Mouse (Mus musculus) large intestine, adult 2 months (tissue): ENCODE results near the gene Ajm1. TPM values are rescaled to one million over a fixed set of nuclear protein-coding genes. Genes with fewer than 3 reads are reported as not detected.

ENCODE experiments used
- DNase-seq: peaks from one replicate; pipeline ENCODE4 v3.0.0-alpha.2; 2012; ENCODE audit warnings: low read depth, low spot score
- WGBS: fragments of 180-500 bp; shearing (Covaris S2); methylation state at CpG from one replicate; pipeline ENCODE4 v1.1.7; 2018; 5-methylcytosine and 5-hydroxymethylcytosine counted together
- polyA plus RNA-seq: library from polyadenylated mRNA; depleted of rRNA; stranded (reverse); fragments of >200 nt; gene quantifications from 2 replicates; pipeline ENCODE4 v1.2.3, GENCODE M21; 2012; rRNA removed

Ajm1 gene
- polyA plus RNA-seq, result 0.43 and 0.69 TPM in 2 replicates

DNA sequence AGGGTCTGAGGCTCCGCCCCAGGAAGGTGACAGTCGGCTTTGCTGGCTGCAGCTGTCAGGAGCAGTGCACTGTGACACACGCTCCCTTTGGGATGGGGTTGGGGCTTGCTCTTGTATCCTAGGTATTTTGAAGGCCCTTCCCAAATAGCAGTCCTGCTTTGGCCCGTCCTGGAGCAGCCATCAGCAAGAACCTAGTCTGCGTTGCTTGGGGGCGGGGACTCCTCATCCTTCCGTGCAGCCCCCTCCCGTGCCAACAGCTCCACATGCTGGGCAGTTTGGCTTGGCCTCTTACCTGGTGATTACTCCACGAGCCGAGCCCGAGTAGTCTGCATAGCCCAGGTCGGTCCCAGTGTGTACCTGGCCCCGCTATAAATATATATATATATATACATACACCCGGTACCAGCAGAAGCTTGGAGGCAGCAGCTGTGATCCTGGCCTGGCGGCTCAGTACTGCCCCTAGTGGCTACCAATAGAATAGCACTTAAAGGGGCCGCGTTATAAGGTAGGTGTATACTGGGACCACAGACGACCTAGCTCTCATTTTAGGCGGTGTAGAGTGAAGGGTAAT, at the start of gene Ajm1:
TSS of gene Ajm1 (minus strand) at position 464 of the 571 bp plus-strand sequence.
- DNase-seq, result no peak
- WGBS, result 4% methylated on average over 19 of the region's 19 CpGs

DNA sequence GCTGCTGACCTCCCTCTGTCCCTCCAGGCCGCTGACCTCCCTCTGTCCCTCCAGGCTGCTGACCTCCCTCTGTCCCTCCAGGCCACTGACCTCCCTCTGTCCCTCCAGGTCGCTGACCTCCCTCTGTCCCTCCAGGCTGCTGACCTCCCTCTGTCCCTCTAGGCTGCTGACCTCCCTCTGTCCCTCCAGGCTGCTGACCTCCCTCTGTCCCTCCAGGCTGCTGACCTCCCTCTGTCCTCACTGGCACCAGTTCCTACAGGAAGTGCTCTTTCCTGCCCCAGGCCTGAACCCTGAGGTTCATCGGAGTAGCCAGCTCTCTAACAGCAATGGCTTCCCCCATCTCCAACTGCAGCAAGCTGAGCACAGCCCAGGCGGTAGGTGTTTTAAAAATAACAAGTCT, 47.2 kb upstream of the Ajm1 start:
- 45% methylated on average over 4 of the region's 4 CpGs for WGBS
- no peak for DNase-seq

DNA sequence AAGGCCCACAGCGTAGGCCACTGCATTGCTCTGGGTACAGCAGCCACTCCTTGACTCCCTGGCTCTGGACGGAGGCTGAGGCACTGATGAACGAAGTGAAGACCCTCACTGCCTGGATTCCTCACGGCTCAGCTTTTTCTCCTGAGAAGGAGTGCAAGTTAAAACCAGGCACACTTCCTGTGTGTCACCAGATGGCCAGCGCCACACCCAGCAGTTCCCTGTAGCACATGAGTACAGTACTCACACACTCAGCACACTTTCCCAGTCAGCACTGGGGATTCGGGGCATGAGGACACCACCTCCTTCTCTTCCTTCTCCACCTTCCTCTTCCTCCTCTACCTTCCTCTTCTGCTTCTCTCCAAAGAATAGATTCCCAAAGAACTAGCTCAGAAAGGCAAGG, 46.3 kb upstream of the Ajm1 start, which contains the start of gene Fcna:
TSS of gene Fcna (minus strand) at position 220 of the 400 bp plus-strand sequence.
- DNase-seq, result no peak
- 54% methylated on average over 6 of the region's 6 CpGs for WGBS

DNA sequence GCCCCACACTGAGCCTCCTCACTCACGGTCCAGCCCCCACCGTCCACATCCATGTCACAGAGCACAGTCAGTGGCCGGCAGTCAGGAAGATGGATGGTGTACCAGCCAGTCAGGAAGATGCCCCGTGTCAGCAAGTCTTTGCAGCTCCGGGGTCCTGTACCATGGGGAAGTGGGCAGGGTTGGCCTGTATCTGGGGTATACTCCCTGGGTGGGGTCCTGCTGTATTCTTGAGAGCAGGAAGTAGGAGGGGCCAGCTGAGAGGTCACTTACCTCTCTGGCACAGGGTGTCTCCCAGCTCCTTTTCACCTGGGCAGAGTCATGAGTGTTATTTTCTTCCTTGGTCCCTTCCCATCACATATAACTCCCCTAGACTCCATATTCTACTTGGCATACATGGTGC, 44.4 kb upstream of the Ajm1 start:
- WGBS, result 55% methylated on average over 5 of the region's 5 CpGs
- no peak for DNase-seq

DNA sequence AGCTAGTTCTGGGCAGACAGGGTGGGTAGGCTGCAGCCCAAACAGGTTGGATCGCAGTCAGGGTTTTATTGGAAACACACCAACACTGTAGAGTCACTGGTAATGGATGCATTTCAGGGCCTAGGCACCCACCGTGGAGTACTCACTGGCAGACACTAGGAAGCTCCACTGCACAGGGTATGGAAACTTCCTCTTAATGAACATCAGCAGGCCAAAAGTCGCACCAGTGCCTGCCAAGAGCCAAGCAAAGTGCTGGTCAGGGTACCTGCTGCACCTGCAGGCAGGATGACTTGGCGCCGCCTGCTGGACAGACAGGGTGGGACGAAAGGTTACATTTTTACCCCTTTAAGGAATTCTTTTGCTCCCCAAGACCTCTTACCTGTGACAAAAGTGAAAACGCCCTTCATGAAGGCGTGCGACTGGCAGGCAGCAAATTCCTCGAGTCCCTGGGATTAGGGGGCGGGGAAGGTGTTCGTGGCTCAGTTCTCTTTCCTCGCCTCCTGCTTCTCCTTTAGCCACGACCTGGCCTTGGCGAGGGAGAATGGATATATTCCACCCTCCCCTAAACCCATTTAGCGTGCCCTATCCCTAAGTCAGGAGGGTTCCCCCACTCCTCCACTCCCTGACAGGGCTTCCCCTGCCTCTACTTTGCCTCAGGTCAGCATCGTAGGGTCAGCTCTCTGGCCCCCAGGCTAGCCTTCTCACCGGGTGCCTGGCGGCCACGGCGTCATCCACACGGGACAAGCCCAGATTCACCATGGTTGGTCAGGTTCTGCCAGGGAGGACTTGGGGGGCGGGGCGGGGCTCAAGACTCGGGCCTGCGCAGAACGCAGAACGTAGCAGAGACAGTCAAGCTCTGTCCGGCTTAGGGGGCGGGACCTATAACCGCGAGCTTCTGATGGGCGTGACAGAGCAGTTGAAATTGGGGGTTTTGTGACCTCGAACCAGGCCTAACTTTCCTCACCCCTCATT, 40.0 kb upstream of the Ajm1 start, which contains the start of gene Tmem141:
TSS of gene Tmem141 (minus strand) at position 777 of the 972 bp plus-strand sequence.
- WGBS, result 5% methylated on average over 34 of the region's 34 CpGs

DNA sequence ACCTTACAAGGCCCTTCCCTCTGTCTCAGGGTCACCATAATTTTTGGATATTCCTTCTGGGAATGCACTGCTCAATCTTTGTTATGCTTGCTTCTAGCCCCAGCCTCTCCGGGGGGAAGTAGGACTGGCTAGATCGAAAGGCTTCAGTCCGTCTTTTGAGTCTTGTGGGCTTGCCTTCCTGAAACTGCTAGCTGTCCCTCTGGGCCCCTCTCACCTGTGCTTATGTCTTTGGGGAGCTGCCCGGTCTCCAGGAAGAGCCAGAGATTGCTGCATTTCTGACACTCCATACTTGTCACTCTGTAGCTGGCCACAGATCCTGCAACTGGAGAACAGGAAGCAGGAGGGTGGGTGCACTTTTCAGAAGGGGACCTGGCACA, 39.3 kb upstream of the Ajm1 start:
- DNase-seq, result no peak
- 88% methylated on average over 4 of the region's 4 CpGs for WGBS

More for the DNA sequence above, 40.0 kb upstream of the Ajm1 start, which contains the start of gene Tmem141:
- peak; percentile 72 for DNase-seq

DNA sequence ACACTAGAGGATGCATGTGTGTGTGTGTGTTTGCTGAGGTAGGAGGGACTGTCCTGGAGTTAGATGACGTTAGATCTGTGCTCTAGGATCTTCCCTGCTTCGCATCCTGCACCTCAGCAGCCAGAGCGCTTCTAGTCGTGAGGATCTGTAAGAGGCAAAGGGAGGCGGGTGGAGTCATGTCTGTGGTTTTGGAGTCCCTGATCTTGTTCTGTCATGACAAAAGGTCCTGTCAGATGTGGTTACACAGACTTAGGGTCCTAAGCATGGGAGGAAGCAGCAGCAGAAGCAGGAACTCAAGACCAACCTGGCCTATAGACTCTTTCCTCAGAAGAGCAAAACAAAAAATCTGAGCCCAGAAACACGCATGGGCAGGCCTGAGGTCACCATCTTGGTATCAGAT, 38.8 kb upstream of the Ajm1 start:
- DNase-seq, result no peak
- WGBS, result 90% methylated on average over 6 of the region's 6 CpGs

DNA sequence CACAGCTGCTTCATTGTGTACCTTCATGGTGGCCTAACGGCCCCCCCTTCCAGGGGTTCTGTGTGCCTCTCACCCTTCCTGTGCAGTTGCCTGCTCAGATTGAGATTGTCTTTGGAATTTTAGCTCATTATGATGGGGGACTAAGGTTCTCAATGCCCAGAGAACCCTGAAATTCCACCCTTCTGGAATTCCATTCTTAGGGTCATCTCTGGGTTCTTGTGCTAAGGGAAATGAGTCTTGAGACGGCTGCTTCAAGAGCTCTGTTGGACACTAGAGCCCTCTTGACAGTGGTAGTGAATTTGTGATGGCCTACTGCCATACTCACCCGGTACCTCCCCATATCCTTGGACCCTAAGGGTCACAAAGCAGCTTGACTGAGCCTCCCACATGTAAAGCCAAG, 36.0 kb upstream of the Ajm1 start, which contains the start of gene Ccdc183:
TSS of gene Ccdc183 (minus strand) at position 101 of the 400 bp plus-strand sequence.
- WGBS, result 84% methylated on average over 3 of the region's 3 CpGs
- no peak for DNase-seq

DNA sequence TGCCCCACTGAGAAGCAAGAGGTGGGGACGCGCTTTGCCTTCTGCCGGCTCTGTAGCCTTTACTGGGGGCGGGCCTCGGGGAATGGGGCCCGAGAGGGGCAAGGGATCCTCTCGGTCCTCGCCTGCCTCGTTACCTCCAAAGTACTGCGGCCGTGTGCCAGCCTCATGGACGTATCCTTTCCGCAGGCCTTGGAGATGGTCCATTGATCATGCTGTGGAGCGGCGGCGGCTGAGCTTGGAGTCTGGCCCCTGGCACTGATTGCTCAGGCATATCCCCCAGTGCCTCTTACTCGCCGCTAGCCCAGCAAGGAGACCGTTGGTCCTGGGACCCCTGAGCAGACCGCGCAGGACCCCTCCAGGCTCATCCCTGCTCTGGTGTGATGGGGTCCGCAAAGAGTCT, 34.8 kb upstream of the Ajm1 start:
- 21% methylated on average over 20 of the region's 22 CpGs for WGBS
- no peak for DNase-seq

DNA sequence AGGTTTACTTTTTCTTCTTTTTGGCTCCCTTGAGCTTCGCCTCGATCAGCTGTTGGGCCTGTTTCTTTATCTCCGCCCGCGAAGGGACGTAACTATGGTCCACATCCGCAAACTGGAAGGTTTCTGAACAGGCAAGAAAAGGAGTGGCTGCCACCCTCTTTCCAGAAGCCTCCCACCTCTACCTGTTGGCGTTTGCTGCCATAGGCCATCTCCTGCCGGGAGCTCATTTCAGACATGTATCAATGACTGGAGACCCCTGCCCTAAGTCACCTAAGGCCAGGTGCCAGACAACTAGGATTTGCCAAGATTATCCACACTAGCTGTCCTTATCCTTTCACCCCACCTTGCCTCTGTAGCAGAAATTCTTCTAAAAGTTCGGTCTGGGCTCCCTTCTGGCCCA, 27.1 kb upstream of the Ajm1 start:
- no peak for DNase-seq
- WGBS, result 43% methylated on average over 10 of the region's 10 CpGs

DNA sequence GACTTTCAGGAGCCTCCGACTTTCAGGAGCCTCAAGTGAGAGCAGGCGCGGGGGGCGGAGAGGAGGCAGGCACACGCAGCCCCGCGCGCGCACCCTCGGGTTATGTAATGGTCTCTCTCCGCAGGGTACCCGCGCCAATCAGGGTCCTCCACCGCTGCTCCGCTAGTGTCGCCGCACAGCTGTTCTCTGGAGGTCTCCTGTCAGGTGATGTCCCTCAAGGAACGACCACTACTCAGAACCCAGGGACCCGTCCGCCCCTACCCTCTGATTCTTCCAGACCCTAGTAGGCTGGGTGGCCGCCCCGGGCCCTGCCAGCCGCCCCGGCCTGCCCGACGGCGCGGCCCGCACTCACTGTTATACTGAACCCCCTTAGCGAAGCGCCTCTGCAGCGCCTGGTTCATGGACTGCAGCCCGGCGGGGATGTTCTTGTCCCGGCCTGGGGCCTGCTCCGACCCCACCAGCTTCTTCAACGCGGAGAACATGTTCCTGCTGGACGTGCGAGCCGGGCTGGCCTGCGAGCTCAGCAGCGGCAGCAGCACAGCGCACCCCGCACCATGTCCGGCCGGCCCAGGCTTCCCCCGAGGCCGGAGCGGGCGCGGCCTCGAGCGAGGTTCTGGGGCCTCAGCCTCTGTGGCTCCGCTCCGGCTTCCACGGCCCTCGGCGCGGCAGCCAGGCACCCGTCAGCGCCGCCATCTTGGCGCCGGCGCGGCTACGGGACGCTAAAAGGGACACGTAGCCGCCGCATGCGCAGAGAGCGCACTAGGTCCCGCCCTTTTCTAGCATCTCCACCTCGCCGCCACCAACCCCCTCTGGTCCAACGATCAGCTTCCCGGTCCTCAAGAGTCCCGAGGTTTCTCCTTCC, 26.4 kb upstream of the Ajm1 start, which contains the start of gene Rabl6:
TSS of gene Rabl6 (minus strand) at position 761 of the 862 bp plus-strand sequence.
- peak; percentile 40 for DNase-seq
- under 1% methylated on average over 80 of the region's 80 CpGs for WGBS

DNA sequence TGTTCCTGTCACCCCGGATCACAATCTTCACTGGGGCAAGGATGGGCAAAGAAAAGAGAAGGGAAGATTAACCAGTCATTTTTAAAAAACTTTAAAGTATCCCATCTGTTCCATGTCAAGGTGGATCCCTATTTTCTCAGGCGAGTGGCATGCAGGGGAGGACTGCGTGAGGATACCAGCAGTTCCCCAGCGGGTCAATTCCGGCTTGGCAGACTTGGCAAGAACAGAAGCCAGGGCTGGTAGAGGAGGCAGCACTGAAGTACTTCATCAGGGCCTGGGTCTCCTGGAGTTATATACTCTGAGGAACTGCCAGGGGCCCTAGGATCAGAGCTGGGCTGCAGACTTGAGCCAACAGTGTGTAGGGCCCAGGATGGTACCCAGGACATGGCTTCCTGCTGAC, 21.0 kb upstream of the Ajm1 start:
- no peak for DNase-seq
- 94% methylated on average over 5 of the region's 5 CpGs for WGBS

DNA sequence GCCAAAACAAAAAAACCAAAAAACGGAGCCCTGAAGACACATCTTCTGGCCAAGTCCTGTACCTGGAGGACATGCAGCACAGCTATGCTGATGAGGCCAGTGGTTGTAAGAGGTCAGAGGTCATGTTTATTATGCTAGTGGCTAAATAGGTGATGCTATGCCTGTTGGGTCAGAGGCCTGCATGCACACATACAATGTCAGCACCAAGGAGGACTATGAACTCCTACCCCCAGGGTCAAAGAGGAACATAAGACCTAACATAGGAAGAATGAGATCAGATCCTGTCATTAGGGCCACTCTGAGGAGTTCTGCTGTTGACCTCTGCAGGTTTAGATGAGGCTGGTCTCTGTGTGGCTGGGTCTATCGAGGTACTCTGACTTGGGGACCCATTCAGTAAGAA, 18.5 kb upstream of the Ajm1 start:
- 85% methylated on average over 2 of the region's 2 CpGs for WGBS
- DNase-seq, result no peak

DNA sequence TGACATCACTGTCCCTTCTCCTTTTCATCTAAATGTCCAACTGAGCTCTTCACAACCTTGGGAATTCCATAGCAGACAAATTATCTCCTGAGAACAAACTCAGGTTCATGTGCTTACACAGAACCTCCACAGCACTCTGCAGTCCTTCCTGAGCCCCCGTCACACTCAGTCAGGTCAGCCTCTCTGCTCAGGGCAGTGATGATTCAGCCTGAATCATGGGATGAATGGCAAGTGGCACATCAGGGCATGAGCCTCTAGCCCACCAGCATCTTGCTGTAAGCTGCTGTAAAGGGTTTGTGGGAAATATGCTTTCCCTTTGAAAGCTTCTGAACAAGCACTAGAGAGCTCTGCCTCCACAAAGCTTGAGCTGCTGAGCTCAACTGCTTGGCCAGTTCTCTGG, 17.2 kb upstream of the Ajm1 start:
- DNase-seq, result no peak
- 93% methylated on average over 1 of the region's 1 CpGs for whole genome bisulfite sequencing

DNA sequence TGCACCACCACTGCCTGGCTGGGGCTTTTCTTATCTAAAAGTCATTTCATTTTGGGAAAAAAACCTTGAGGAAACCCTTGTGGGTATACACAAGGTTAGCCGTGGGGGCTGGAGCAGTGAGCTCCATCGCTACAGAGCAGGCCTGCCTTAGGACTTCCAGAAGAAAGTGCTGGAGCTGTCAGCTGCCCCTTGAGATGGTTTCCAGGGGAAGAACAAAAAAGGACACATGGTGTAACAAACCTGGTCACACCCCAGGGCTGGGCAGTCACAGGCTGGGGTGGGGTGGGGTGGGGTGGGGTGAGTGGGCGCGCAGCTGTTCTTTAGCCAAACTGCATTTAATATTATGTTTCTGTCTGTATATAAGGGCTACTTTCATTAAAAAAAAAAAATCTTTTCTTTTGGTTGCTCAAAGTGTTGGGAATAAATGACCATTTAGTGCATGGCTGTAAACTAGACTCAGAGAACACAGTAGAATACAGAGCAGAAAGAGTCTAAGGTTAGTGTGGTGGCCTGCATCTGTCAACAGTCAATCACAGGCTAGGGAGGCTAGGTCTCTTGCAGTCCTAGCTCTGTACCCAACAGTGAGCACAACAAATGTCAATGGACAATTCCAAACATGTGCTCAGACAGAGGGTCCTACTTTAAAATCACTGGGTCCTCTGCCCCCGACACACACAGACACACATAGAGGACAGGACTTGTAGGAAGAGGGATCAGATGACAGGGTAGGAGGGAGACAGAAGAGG, 15.4 kb upstream of the Ajm1 start:
- 86% methylated on average over 5 of the region's 5 CpGs for WGBS
- no peak for DNase-seq

DNA sequence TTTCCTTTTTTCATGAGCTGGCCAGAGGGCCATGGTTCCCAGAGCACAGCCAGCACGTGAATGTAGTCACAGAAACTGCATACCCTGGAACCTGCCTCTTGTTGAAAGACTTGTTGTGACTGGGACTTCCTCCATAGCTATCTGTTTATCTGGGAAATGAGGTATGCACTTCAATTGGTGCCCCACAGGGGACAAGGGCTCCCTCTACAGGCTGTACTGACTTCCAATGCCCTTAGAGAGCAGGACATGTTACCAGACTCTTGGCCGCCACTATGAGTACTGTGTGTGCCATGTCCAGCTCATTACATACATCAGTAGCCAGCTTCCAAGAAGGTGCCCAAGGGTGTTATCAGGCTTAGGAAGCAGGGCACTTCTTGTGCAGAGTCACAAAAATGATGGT, 10.3 kb upstream of the Ajm1 start:
- WGBS, result 77% methylated on average over 2 of the region's 2 CpGs
- no peak for DNase-seq

DNA sequence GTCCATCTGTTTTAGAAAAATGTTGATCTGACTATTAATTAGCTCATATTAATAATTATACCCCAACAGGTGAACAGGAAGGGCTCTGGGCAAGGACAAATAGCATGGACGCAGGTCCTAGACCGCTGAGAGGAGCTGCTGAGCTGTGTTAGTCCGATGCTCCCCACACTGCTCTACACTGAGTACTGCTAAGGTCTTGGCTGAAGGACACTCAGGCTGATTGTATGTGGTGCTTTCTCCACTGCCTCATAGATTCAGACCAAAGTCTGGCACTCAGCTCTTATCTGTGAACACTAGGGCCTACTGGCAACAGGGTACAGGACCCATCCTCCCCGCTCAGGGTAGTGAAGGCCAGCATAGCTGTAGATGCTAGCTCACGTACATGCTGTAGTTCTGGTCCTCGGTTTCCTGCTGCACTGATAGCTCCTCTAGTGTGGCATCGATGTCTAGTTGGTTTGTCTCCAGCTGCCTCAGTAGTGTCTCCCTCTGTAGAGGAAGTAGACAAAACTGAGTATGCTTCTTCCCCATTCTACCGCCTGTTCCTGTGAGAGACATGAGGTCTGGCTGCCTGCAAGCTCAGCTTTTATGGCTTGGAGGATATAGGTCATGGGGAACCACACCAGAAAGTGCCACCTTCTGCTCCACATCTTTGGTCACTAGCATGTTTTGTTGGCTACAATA, 6.8 kb upstream of the Ajm1 start:
- no peak for DNase-seq
- 87% methylated on average over 8 of the region's 8 CpGs for WGBS

DNA sequence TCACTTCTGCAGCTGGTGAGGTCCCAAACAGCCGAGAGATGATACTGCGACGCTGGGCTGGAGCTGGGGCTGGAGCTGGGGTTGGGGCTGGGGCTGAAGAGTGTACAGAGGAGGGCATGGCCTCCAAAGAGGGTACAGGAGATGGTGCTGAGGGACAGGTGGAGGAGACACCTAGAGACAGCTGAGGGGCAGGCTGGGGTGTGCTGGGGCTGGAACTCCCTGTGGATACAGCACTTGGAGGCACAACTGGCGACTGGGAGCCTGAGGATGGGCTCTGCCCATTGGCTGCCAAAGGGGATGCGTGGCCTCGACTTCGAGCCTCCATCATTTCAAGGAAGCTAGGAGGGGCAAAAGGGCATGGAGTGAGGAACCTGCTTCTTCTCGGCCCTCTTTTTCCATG, 5.7 kb upstream of the Ajm1 start:
- no peak for DNase-seq
- WGBS, result 92% methylated on average over 8 of the region's 8 CpGs

DNA sequence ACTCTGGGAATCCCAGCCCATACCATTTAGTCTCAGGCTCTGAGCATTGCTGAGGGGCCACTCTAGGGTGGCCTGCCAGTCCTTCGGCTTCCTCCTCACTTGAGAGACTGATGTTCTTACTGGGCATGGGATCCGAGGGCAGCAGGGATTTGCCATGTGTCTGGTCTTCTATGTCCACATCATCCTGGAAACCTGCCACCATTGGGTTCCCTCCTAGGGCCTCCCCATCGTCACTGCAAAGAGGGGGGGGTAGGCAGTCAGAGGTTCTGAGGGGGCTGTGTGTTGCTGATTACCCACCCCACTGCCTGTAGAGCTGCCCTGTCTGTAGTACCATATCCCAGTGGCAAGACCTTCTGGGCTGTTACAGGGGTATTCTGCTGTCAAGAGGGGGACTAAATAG, 4.0 kb upstream of the Ajm1 start:
- no peak for DNase-seq
- 79% methylated on average over 3 of the region's 3 CpGs for WGBS
